Mouse (Mus musculus) spleen, adult 2 months (tissue): ENCODE data around the gene 6430531B16Rik. TPM values are rescaled to one million over a fixed set of nuclear protein-coding genes. Genes with fewer than 3 reads are reported as not detected.

Source experiments
- DNase-seq, 2 experiments: peaks; one replicate each; pipeline versions ENCODE4 v3.0.0 to v3.0.0-alpha.2; 2012 to 2021; ENCODE audit warnings: low spot score in 2 of 2, low read depth in 1 of 2
- H3K27ac ChIP-seq: fragments of 200-500 bp; 2 replicates; pipeline ENCODE4 v1.5.1; 2012; ENCODE audit warnings: low read length, inconsistent platforms; ENCODE audit not compliant: insufficient read depth
- H3K27me3 ChIP-seq: fragments of 200-500 bp; 2 replicates; pipeline ENCODE4 v1.6.1; 2012; ENCODE audit warnings: mild to moderate bottlenecking, moderate library complexity, low read length, inconsistent platforms; ENCODE audit not compliant: control insufficient read depth, insufficient read depth
- H3K36me3 ChIP-seq: fragments of 200-500 bp; 2 replicates; pipeline ENCODE4 v1.6.1; 2012; ENCODE audit warnings: mild to moderate bottlenecking, low read length, inconsistent platforms; ENCODE audit not compliant: control insufficient read depth, insufficient read depth
- H3K4me1 ChIP-seq: fragments of 200-500 bp; 2 replicates; pipeline ENCODE4 v1.6.1; 2011; ENCODE audit warnings: inconsistent platforms; ENCODE audit not compliant: control insufficient read depth, insufficient read depth, insufficient read length
- H3K4me3 ChIP-seq: fragments of 200-500 bp; 2 replicates; pipeline ENCODE4 v1.5.1; 2011; ENCODE audit warnings: mild to moderate bottlenecking, inconsistent platforms; ENCODE audit not compliant: insufficient read depth, insufficient read length; ENCODE audit errors: extremely low read depth
- CTCF ChIP-seq: fragments of 200-500 bp; IDR thresholded peaks from 2 replicates; pipeline ENCODE4 v1.5.1; 2011; ENCODE audit warnings: mild to moderate bottlenecking, inconsistent platforms; ENCODE audit not compliant: insufficient read depth, insufficient read length, insufficient replicate concordance; ENCODE audit errors: extremely low read depth
- POLR2A ChIP-seq: fragments of 200-500 bp; IDR thresholded peaks from 2 replicates; pipeline ENCODE4 v1.6.1; 2011; ENCODE audit warnings: low read depth, low read length, inconsistent platforms
- WGBS: fragments of 180-500 bp; shearing (Covaris S2); methylation state at CpG from one replicate; pipeline ENCODE4 v1.1.7; 2018; 5-methylcytosine and 5-hydroxymethylcytosine counted together
- polyA plus RNA-seq: library from polyadenylated mRNA; depleted of rRNA; stranded (reverse); fragments of >200 nt; gene quantifications from 2 replicates; pipeline ENCODE4 v1.2.3, GENCODE M21; 2012

Gene 6430531B16Rik
- polyA plus RNA-seq, 1 experiment: 0.22 TPM

DNA sequence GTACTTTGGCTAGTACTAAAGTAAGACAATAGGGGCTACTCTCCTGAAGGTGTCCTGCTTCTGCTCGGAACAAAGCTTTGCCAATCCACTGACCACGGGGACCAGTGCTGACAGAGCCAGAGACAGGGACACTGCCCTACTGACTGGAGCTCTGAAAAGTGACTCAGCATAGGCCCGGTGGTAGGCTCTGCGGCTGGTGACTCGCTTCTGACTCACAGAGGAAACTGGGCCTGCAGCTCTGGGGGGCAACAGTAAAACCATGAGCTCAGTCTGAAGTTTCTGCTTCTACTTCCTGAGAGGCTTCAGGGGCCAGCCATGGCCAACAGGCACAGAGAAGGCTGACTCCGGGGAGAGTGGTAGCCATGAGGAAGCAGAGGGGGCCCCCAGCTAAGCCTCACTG is 7.1 kb downstream of the 6430531B16Rik start:
- peak overlapping the region; percentile 32; the same call in 1 of the 2 replicates for H3K27ac ChIP-seq
- no peaks in the 10 kb centered on the region for H3K27me3 ChIP-seq
- no peak for DNase-seq
- no peaks in the 10 kb centered on the region for H3K36me3 ChIP-seq
- 23% methylated on average over 6 of the region's 6 CpGs for WGBS
- no peak overlapping the region for H3K4me3 ChIP-seq
- H3K4me1 ChIP-seq: peaks cover 33% of the 10 kb centered on the region; the same call in 1 of the 2 replicates
- TF ChIP-seq CTCF (no peak), POLR2A (no peak)

DNA sequence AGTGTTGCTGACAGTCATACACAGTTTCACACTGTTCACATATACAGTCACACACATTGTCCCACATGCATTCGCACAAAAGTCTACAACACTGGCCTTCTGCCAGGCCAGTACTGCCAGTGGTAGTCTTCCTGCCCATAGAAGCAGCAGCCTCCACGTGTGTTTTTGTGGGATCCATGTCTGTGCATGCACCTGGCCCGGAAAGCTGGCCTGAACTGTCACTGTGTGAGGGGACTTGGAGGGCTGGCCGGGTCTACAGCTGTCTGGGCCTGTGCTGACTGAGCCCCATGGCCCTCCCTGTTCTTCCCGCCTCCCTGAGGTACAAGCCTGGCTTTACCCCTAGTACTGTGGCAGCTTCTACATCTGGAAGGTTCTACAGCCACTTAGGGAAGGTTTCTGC is 7.6 kb downstream of the 6430531B16Rik start:
- 43% methylated on average over 5 of the region's 5 CpGs for WGBS
- H3K36me3 ChIP-seq: no peaks in the 10 kb centered on the region
- peak overlapping the region; percentile 32; the same call in 1 of the 2 replicates for H3K27ac ChIP-seq
- peaks cover 33% of the 10 kb centered on the region; the same call in 1 of the 2 replicates for H3K4me1 ChIP-seq
- TF ChIP-seq POLR2A (no peak), CTCF (no peak)
- no peak overlapping the region for H3K4me3 ChIP-seq
- H3K27me3 ChIP-seq: no peaks in the 10 kb centered on the region
- no peak for DNase-seq

DNA sequence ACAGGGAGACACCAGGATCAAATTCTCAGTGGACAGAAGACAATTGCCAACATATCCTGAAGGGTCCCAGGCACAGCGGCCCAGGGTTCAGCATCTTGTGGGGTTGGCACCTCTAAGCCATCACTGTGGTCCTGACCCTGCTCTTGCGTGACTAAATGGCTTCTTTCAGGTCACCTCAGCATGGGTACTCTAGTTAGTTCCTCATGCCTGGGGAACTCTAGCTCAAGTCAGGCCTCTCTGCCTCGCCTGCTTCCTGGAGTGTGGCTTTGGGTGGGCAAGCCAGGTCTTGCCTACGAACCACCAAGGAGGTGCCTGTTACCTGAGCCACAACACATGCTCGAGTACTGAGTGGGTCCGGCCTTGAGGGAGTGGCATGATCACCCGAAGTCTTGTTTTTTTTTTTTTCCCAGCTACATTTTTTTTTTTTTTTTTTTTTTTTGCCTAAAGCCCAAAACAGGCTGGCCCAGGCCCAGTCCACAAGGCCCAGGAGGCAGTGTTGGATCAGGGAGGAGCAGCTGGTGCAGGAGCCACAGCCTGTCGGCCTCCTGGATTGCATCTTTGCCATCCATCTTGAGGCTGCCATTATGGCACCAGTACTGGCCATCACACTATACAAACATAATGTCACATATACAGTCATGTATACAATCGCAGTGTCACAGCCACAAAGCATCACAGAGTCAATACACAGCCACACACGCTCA is 8.2 kb downstream of the 6430531B16Rik start:
- TF ChIP-seq CTCF: no peak
- TF ChIP-seq POLR2A: no peak
- Histone ChIP-seq H3K27me3 (no peaks in the 10 kb centered on the region), H3K27ac (0 out of 2 replicates have a peak overlapping the region, but pooled peaks have one; percentile 4), H3K4me3 (no peak overlapping the region), H3K36me3 (no peaks in the 10 kb centered on the region), H3K4me1 (peaks cover 33% of the 10 kb centered on the region; the same call in 1 of the 2 replicates)
- DNase-seq: no peak
- WGBS: 64% methylated on average over 10 of the region's 10 CpGs

DNA sequence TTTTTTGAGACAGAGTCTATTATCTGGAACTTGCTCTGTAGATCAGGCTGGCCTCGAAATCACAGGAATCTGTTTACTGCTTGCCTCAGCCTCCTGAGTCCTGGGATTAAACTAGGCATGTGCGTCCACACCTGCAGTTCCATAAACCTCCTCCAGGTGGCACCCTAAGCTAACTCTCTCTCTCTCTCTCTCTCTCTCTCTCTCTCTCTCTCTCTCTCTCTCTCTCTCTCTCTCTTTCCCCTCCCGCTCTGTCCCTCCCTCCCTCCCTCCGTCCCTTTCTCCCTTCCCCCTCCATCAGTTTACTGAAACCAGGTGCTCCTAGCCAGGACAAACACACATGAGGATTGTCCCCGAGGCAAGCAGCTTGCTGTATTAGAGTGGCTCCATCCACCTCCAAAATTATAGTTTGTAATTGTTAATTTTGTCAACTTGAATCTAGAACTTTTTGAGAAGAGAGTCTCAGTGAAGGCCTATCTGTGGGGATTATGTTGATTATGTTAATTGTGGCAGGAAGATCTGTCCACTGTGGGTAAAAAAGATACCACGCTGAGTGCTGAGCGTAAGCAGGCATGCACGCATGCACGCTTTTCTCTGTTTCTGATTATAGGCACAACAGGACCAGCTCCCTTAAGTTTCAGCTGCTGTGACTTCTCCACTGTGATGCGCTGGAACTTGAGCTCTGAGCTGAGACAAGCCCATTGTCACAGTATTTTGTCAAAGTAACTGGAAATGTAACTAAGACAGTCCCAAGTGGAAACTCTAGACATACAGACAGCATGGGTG is 9.0 kb downstream of the 6430531B16Rik start:
- DNase-seq: peak; percentile 59 to 71
- no peaks in the 10 kb centered on the region for H3K27me3 ChIP-seq
- no peak overlapping the region for H3K27ac ChIP-seq
- H3K4me3 ChIP-seq: no peak overlapping the region
- H3K36me3 ChIP-seq: no peaks in the 10 kb centered on the region
- TF ChIP-seq CTCF (peak; percentile 59; the same call in 1 of the 2 replicates), POLR2A (no peak)
- WGBS: 37% methylated on average over 10 of the region's 10 CpGs
- peaks cover 28% of the 10 kb centered on the region; the same call in 1 of the 2 replicates for H3K4me1 ChIP-seq

DNA sequence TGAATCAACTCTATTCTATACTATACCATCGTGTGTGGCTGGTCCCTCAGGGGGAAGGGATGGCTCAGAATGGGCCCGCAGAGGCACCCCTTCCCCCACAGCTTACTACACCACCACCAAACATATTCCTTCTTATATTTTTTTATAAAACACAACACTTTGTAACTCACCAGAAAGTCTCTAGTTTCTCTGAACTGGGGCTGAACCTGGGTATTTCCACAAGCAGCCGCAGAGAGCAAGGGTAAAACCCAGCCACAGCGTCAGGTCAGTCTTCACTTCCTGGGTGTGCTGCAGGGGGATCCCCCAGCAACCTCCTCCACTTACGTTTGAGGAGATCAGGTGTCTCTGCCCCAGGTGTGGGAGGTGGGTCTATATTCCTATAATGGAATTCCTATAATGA is 10.1 kb downstream of the 6430531B16Rik start:
- no peaks in the 10 kb centered on the region for H3K27me3 ChIP-seq
- H3K36me3 ChIP-seq: no peaks in the 10 kb centered on the region
- H3K4me1 ChIP-seq: peaks cover 23% of the 10 kb centered on the region; the same call in 1 of the 2 replicates
- 25% methylated on average over 5 of the region's 5 CpGs for WGBS
- TF ChIP-seq CTCF (no peak), POLR2A (no peak)
- no peak overlapping the region for H3K4me3 ChIP-seq
- peak; percentile 66 to 67 for DNase-seq
- peak overlapping the region; percentile 74 for H3K27ac ChIP-seq

DNA sequence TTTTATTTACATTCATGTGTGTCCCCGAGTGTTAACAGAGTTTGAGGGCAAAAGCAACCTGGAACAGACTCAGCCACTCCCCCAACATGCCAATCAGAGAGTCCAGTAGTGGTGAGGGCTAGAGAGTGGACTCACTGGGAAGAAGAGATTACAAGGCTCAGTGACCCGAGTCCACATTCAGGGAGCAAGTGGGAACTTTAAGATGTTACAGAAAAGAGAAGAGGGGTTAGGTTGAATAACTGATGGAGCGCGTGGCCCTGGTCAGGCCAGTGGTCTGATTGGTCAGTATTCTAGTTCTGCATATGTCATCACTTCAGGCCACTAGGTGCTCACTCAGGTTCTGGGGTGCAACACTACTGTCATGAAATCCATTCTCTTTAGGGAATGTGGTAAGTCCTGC is 11.4 kb downstream of the 6430531B16Rik start:
- no peak for TF ChIP-seq POLR2A
- TF ChIP-seq CTCF: no peak
- WGBS: 59% methylated on average over 4 of the region's 4 CpGs
- Histone ChIP-seq H3K27ac (no peak overlapping the region), H3K27me3 (no peaks in the 10 kb centered on the region), H3K4me1 (peaks cover 23% of the 10 kb centered on the region; the same call in 1 of the 2 replicates), H3K4me3 (no peak overlapping the region), H3K36me3 (no peaks in the 10 kb centered on the region)
- no peak for DNase-seq
